Mouse (Mus musculus): ENCODE measurements around the gene Igf1r.

DNA sequence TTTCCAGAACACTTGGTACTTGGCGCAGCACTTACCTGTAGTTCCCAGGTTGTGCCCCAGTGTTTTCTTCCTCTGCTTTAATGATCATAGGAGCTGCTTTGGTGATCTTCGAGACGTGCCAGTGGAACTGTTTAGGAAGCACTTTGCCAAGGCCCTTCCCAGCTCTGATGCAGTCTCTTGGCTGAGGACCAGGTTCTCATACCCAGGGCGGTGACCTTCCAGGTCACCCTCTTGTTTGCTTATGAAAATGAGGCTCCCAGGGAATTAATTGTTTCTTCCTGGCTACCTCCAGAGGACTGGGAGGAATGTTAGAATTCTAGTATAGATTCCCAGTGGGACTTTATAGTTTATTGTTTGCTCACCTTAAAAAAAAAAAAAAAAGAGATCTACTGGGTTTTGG is 72.0 kb downstream of the Igf1r start:
- TF ChIP-seq POLR2A (IDR thresholded peaks at IDR 0.05; ENCODE audit: low read depth, low read length) = no peak
- TF ChIP-seq CTCF (IDR thresholded peaks at IDR 0.05; ENCODE audit: extremely low read depth, insufficient read depth, insufficient read length, insufficient replicate concordance) = no peak

Measured in spleen, adult 2 months (tissue).